Mouse (Mus musculus) spleen, postnatal 10 days (tissue): ENCODE measurements around the gene Rab33b.
"Not testable (repeated sequence)": the region's sequence is repeated elsewhere in the genome, so short reads cannot be mapped to it uniquely, and the experiment has no call there.

Experiments used
- DNase-seq, 2 experiments: peaks; one replicate each; pipeline ENCODE4 v3.0.0; 2021 to 2022; ENCODE audit warnings: low spot score in 2 of 2

The Rab33b gene

DNA sequence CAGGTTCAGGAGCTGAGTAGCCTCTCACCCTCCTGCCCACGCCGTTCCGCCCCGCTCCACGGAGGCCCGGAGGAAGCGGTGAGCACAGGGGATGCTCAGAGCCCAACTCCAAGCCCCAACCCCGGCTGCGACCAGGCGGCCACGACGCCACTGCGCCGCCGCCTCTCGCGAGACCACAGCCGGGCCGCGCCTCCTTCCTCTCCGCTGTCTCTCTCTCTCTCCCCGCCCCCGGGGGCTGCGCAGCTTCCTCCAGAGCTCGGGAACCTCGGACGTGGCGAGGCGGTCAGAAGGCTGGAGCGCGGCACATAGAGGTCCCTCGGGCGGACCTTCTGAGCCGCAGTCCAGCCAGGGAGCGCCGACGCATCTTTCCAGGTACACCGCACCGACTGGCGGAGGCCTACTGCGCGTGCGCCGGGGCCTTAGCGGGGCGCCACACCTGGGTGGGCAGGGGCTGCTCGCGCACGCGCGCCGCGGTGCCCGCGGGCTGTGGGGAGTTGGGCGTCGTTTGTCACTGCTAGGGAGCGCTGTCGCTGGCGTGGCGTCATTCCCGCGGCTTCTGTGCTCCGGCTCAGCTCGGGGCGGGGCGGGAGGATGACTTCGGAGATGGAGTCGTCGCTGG lies at the start of gene Rab33b:
Gene Rab33b (plus strand): TSS at position 180 of the 619 bp plus-strand sequence.
- peak; percentile 95 for DNase-seq

DNA sequence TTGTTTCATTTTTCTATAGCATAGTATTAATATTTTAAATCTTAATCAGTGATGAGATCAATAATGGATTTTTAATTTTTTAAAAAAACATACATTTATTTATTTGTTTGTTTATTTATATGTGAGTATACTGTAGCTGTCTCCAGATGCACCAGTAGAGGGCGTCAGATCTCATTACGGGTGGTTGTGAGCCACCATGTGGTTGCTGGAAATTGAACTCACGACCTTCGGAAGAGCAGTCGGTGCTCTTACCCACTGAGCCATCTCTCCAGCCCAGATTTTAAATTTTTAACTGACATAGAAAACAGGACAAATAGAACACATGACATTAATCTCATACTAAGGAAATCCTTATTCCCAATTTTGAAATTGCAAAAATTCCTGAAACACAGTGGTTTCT lies 49.4 kb upstream of the Rab33b start:
- DNase-seq, result not testable (repeated sequence)

DNA sequence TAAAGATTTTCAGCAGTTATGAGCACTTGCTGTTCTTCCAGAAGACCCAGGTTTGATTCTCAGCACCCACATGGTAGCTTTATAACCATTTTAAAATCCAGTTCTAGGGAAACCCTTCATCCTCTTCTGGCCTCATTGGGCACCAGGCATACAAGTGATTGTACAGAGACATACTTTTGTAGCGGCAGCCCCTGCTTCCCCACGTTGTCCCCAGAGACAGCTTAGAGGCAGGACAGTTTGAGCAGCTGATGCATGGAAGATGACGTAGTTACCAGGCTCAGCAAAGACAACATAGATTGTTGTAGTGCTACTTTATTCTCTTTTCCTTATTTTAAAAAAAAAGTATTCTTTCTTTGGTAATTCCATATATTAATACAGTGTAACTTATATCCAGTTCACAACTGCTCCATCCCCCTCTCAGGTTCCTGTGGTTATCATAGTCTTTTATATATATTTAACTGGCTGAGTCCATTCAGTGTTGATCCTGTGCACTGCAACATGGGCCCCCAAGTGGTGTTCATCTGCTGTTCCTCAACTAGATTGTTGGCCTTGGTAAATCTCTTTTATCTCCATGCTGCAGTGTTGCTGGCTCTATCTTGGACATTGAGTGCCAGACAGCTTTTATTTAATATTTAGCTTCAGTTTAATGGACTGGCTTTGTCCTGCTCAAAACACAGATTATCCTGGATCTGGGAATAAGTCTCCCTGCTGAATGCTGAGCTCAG lies 48.7 kb upstream of the Rab33b start:
- DNase-seq, result peak in 1 of 2 experiments; percentile 21

DNA sequence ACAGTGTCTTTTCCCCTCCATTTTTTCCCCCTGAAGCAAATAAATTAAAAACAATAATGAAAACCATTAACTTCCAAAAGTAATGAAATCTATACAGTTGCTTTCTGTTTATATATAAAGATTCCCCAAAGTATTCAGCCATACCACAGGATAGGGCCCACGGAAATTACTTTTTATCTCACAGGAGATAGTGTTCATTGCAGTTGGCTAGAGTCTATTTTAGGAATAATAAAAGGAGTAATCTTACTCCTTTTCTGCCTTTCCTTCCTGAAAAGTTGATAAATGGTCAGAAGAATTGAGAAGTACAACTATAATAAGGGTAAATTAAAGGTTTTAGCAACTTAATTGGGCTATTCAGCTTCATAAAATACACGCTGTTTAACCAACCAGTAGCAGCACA lies 15.2 kb upstream of the Rab33b start:
- no peak for DNase-seq

DNA sequence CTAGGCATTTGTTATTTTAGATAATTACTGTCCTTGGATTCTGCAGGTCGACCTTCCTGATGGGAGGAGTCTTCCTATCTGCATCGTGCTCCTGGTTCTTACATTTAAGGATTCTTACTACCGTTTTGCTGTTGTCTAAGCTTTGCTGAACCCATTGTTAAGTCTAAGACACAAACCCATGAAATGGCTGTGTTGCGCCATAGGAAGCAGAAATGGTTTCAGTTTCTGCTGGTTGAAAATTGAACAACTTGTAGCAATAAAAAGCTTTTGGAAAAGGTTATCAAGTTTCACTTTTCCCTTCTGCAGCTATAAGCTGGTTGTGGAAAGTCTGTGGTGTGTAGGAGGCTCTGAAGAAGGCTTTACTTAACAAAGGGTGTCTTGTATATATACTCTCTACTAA lies 8.0 kb upstream of the Rab33b start:
- DNase-seq, result no peak

DNA sequence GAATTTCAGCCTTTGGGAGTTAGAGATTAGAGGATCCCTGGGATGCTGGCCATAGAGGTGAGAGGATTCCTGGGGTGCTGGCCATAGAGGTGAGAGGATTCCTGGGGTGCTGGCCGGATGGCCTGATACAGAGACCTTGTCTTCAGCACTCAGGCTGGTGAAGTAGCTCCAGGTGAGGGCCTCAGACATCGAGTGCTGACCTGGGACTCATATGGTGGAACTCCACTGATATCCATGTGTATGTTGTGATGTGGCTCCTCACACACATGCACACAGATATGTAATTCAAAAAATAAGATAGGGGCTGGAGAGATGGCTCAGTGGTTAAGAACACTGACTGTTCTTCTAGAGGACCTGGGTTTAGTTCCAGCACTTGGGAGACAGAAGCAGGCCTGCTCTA lies 3.8 kb upstream of the Rab33b start:
- DNase-seq, result no peak

DNA sequence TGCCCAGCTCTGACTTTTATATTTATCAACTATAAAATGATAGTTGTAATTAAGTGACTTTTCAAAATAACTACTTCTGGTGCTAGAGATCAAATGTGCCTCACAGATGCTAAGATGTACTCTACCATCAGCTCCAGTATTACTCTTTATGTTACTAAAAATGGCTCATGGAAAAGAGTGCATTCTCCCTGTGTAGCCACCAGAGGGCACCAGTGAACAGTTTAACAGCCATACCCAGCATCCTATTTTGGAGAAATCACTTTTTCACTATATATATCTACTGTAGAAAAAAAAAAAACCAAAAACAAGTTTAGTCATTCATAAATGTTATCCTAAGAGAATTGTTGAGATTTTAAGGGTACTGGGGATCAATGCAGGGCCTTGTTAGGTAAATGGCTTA lies 2.7 kb upstream of the Rab33b start:
- peak; percentile 39 to 79 for DNase-seq

DNA sequence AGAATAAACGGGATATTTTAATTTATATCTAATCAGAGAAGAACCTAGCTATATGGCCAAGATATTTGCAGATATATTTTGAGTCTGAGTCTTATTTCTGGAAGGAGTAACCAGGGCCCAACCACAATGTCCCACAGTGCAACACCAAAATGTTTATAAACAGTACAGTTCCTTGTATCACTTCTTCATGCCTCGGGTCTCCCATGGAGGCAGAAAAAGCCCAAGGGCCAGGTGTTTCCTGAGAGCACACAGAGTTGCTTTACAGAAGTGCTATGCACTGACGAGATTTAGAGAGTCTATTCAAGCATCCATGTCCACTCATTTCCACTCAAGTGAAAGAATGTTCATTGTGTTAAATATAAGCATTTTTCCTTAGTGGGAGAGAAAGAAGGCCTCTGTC lies 1.8 kb upstream of the Rab33b start:
- DNase-seq, result no peak

DNA sequence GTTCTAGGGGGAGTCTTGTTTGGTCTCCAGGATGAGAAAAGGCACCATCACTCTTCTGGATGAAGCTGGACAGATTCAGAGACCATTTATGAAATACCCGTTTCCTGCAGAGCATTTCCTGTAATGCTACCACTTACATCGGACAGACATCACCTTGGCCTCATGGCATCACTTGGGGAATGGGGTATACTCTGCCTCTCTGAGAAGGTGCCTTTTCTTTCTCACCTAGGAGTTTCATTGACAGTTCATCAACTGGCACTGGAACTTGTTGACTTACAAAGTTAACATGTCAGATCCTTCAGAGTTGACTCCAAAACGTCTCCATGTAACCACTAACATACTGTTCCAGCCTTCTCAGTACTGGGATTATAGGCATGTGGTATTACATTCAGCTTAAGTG lies 939 bp upstream of the Rab33b start:
- DNase-seq, result no peak

DNA sequence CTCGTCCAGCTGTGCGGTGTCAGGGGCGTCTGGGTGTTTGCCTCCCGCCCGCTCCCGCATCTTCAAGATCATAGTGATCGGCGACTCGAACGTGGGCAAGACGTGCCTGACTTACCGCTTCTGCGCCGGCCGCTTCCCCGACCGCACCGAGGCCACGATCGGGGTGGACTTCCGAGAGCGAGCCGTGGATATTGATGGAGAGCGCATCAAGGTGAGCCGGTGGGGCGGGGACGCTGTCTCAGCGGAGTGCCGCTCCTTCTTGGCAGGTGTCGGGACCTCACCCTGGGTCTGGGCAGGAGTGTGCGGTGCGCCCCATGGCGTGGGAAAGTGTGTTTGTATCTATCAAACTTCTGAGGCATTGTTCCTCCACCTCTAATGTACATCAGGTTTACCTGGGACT lies 650 bp downstream of the Rab33b start:
- no peak for DNase-seq

DNA sequence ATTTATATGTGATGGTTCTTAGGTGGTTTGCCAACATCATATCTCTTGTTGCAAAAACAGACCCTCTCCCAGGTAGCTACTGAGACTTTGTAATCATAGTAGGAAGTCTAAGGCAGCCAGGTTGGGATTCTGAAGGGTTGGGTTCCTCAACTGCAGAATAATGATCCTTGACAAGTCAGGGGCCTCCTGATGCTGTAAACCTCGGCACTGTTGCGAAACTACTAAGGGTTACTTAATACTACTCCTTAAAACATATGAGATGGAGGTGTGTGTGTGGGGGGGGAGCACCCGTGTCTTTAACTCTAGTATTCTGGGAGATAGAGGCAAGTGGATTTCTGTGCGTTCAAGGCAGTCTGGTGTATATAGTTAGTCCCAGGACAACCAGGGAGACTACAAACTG lies 1.6 kb downstream of the Rab33b start:
- DNase-seq, result no peak

DNA sequence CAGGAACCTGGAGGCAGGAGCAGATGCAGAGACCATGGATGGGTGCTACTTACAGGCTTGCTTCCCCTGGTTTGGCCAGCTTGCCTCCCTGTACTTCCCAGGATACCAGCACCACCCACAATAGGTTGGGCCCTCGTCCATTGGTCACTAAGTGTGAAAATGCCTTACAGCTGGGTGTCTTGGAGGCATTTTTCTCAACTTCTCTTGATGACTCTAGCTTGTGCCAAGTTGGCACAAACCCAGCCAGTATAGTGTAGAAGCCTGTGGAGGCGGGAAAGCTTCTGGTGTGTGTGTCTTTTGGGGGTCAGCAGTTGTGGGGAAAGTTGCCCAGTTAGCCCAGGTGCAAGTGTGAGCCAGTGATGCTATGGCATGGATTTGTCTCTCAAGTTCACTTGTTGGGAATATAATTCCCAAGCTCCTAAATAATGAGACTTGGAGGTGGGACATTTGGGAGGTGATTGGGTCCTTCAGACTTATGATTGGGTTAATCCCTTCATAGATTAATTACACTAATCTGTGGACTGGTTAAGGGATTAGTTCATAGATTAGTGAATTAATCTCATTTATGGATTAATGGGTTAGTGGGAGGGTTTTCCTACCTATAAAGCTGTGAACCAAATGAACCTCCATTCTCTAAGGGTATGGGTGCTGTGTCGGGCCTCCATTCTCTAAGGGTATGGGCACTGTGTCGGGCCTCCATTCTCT lies 2.9 kb downstream of the Rab33b start:
- no peak for DNase-seq

DNA sequence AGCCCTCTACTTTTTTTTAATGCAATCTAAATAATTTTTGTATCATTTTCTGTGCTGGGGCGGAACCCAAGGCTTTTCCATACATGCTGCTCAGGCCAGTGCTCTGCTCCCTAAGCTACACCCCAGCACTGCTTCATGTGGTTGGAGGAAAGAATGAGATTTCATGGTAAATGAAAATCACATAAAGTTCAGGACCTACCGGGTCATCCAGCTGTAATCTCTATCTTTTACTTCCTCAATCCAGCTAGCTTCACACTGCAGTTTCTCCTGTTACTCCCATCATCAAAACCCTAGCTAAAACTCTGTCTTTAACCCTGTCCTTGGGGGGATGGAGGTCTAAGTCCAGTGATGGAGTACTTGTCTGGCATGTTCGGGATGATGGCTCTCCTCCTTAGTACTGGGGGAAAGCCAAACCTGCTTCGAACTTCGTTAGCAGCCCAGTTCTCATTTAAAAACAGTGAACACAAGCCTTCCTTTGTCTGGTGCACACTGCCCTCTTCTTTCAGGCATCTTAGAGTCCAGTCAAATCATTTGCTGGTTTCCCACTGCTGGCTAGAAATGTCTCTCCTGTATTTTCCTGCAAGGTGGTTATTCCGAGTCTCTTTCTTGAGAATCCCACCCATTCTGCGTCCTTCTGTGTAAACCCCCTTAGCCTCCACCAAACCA lies 6.5 kb downstream of the Rab33b start:
- no peak for DNase-seq

DNA sequence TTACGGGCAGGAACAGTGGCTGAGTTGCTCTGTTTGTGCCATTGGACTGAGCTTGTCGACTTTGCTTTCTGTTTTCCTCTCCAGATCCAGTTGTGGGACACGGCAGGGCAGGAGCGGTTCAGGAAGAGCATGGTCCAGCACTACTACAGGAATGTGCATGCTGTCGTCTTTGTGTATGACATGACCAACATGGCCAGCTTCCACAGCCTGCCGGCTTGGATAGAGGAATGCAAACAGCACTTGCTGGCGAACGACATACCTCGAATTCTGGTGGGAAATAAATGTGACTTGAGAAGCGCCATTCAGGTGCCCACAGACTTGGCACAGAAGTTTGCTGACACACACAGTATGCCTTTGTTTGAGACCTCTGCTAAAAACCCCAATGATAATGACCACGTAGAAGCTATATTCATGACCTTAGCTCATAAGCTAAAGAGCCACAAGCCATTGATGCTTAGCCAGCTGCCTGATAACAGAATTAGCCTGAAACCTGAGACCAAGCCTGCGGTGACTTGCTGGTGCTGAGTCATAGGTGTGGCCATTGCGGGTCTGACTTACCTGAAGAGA lies 9.6 kb downstream of the Rab33b start:
- no peak for DNase-seq

DNA sequence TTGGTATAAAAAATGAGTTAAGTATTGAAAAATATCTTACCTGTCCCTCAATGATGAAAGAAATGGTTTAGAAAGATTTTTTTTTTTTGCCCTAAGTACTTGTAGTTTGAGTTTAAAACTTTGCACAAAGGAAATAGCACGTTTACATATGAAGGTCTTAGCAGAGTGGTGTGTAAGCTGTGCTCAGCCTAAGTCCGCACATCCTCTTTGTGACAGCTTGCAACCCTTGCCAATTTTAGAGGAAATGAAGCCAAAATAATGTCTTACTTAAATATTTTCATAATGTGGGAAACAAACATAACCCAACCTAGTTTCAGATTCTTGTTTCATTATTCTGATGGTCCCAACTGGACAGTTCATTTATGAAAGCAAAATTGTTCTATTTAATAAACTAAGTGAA lies 10.7 kb downstream of the Rab33b start:
- DNase-seq, result no peak

DNA sequence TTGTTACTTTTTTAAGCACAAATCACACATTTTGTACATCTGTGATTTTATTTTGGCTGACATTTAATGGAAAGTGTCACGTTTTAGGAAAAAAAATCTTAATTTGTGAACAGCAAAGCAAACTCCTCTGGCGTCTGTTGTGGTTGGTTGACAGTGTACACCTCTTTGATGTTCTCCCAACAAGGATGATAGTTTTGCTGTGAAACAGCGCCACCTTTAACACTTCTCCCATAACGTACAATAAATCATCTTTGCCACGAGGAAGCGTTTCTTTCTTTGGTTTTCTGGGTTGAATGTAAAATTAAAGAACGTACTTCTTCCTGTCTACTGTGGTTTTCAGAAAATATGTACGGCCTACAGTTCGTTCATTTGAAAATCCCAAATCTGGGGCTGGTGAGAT lies 11.9 kb downstream of the Rab33b start:
- DNase-seq, result no peak

DNA sequence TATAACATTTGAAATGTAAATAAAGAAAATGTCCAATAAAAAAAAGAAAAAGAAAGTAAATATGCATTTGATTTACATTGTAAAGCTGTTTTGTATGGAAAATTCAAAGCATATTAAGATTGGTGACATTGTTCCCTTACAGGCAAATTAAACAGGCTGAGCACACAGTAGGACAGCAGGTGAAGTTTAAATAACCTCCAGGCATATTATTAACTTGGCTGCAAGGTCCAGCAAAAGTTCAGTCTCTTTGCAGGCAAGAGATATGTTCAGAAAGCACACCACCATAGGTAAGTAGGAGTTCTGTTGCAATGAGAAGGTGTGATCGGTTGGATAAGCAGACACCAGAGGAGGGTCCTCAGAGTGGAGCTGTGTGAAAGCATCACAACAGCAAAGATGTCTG lies 14.3 kb downstream of the Rab33b start:
- no peak for DNase-seq

DNA sequence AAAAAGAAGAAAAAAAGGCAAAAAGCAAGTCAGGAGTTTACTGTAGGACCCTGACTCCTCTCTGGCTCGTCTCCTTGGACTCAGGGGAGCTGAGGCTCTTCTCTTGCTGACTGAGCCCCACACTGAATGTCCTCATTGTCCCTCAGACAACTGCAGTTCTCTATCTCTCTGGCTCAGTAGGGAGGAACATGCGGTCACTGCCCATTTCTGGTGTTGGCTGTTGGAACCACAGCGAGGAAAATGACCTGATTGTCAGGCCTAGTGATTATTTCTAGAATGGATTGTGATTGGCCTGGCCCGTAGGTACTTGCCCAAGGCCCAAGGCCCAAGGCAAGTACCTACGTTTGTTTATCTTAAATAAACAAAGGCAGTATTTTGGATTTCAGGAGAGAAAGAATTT lies 14.9 kb downstream of the Rab33b start:
- DNase-seq, result no peak

DNA sequence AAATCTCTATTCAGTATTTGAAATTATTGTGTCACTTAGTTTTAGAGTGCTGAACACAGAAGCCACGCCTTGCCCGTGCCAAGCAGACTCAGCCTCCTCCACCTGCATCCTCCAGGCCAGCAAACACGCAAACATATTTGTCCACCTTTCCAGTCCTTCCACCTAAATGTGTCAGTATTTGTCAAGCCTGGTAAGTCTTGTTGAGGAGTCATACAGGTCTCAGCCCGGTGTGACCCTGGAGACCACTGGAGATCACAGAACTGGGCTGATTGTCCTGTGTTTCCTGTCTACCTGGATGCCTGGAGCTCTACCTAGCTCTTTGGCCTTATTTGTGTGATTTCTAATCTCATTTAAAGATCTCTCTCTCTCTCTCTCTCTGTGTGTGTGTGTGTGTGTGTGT lies 16.2 kb downstream of the Rab33b start:
- DNase-seq, result no peak

DNA sequence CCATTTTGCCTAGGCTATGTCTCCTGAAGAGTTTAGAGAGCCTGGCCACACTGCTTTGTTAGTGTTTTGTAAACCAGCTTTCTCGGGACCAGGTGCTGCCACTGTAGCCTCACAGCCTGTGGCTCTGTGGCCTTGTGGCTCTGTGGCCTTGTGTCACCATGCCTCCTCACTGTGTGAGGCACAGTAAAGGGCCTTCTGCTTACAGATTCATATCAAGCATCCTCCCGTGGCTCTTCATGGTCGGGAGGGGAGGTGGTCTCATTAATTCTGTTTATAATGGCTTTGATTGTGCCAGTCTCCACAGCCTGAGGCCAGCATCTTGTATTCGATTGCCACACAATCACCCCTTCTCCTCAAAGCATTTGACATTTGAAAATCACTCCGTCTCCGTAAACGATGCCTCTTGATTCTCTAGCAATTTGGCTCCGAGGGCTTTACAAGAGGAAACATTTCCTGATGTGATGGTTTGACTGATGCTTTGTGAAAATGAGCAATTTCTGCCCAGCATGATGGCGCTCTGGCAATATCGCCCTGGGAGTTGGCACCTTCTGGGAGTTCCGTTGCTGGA lies 20.7 kb downstream of the Rab33b start:
- DNase-seq, result no peak

DNA sequence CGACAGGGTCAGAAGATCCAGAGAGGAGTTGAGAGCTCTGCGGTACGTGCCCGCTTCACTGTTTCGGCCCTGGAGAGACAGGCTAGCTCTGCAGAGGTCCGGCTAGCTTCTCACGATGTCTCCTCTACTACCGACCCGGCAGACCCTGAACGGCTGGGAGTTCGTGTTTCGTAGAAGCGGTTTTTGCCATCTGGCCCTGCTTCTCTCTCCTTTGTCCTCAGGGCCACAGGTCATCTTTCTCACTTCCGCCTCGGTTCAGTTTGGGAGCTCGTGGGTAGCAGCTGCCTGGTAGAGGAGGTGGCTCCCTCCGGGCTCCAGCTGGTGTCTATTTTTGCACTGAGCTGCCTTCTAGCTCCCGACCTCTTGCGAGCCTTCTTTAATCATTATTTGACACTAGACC lies 21.7 kb downstream of the Rab33b start:
- DNase-seq, result peak in 1 of 2 experiments; percentile 20

DNA sequence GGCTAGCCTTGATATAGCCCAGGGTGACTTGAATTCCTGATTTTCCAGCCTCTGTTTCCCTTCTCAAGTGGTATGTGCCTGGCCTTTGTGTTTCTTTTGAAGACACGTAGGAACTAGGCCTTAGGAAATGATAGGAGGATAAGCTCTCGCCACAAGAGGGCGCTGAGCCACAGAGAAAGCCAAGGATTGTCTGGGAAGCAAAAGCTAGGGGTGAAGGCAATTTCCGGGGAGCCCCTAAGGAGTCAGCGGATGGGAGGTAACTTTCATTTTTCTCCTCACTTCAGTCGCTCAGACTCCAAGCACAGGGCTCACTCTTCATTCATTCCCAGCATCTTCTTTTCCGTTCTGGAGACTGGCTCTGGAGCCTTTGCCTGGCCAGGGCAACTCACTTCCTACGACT lies 27.2 kb downstream of the Rab33b start:
- DNase-seq, result peak; percentile 63 to 81
